In the genomic region with DNA sequence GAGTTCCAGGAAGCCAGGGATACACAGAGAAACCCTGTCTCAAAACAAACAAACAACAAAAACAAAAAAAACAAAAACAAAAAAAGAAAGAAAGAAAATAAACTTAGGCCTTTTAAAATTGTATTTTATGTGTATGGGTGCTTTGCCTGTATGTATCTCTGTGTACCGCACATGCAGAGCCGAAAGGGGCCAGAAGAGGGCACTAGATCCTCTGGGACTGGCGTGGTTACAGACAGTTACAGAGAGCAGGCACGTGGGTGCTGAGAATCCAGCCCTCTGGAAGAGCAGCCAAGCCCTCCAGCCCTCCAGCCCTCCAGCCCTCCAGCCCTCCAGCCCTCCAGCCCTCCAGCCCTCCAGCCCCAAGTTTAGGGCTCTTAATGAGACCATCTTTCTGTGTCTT, we compare ENCODE assay signal across 8 mouse cellular contexts. TPM values are rescaled to one million over a fixed set of nuclear protein-coding genes. Genes with fewer than 3 reads are reported as not detected.
DNase-seq lines count a peak whose midpoint lies in the region; ATAC-seq and TF ChIP-seq lines count a peak whose summit lies in the region.

No protein-coding gene starts in this region.

- H3K9ac ChIP-seq in neural tube, embryonic 15.5 days (replicated peaks), result no peak overlapping the region

- TF ChIP-seq CTCF in cortical plate, adult 2 months (IDR thresholded peaks at IDR 0.05; ENCODE audit: extremely low read depth, insufficient read depth, low read length), result peak; percentile 55

- TF ChIP-seq POLR2A in cortical plate, adult 2 months (IDR thresholded peaks at IDR 0.05; ENCODE audit: extremely low read depth, insufficient read depth, low read length), result no peak

- H3K36me3 ChIP-seq in neural tube, embryonic 15.5 days, result no peaks in the 10 kb centered on the region

- H3K4me2 ChIP-seq in neural tube, embryonic 15.5 days, result no peak overlapping the region

- no peak overlapping the region for H3K27ac ChIP-seq in neural tube, embryonic 15.5 days (replicated peaks)
- H3K27ac ChIP-seq in cortical plate, adult 2 months (ENCODE audit: insufficient read depth, low read length), result no peak overlapping the region

- no peak for ATAC-seq in neural tube, embryonic 15.5 days (ENCODE audit: low FRiP score)

- H3K4me3 ChIP-seq in neural tube, embryonic 15.5 days (replicated peaks), result no peak overlapping the region
- H3K4me3 ChIP-seq in cortical plate, adult 2 months (ENCODE audit: insufficient read depth, low read length), result no peak overlapping the region

- no peaks in the 10 kb centered on the region for H3K27me3 ChIP-seq in neural tube, embryonic 15.5 days (replicated peaks)

- peak; percentile 71 to 84 for DNase-seq in cerebellum, postnatal 14 days
- no peak for DNase-seq in cerebellum, adult 11-12 months
- DNase-seq in neural tube, embryonic 10.5 days (ENCODE audit: extremely low spot score, low spot score), result peak; percentile 56
- DNase-seq in lung, postnatal 10 days, result peak; percentile 49
- DNase-seq in right cerebral cortex, adult 2 months (ENCODE audit: low spot score in 2 of 2), result no peak
- no peak for DNase-seq in layer of hippocampus, postnatal 14 days (ENCODE audit: low spot score in 2 of 2)

- H3K9me3 ChIP-seq in neural tube, embryonic 15.5 days (replicated peaks), result no peaks in the 10 kb centered on the region

- no peaks in the 10 kb centered on the region for H3K4me1 ChIP-seq in neural tube, embryonic 15.5 days
- H3K4me1 ChIP-seq in cortical plate, adult 2 months (ENCODE audit: control insufficient read depth, insufficient read depth, low read length), result peaks cover 32% of the 10 kb centered on the region

- WGBS in neural tube, embryonic 15.5 days, result 24% methylated on average over 4 of the region's 4 CpGs

RNA-seq across cellular contexts. Expression of gene Zfyve28, which starts 16.5 kb away (rescaled TPM):
- polyA plus RNA-seq in neural tube, embryonic 15.5 days (2015; fragmentation: Nextera tagmentation; extraction: Ambion mirVana), result 6.3 and 7.5 TPM in 2 replicates
- 42.2 and 43.0 TPM in 2 replicates for polyA plus RNA-seq in cortical plate, adult 2 months (2012; rRNA removed)
- 10 to 100 TPM; 26.4 to 26.6 TPM for total RNA-seq in layer of hippocampus, postnatal 14 days (2021)

RNA-seq across cellular contexts. Expression of gene Cfap99, which starts 16.7 kb away (rescaled TPM):
- 0.08 TPM in 1 of 2 replicates, not detected in the other for polyA plus RNA-seq in neural tube, embryonic 15.5 days (2015; fragmentation: Nextera tagmentation; extraction: Ambion mirVana)
- 0.38 and 0.46 TPM in 2 replicates for polyA plus RNA-seq in cortical plate, adult 2 months (2012; rRNA removed)
- under 1 TPM; 0.39 to 0.41 TPM for total RNA-seq in layer of hippocampus, postnatal 14 days (2021)

Comparison
In these comparisons a context has a peak if more than half of its experiments do, and no peak if none do; other contexts are left out.
1. DNase-seq: peak in cerebellum, postnatal 14 days (2 of 2), neural tube, embryonic 10.5 days (single experiment) and lung, postnatal 10 days (single experiment); none in cerebellum, adult 11-12 months (single experiment), right cerebral cortex, adult 2 months (0 of 2) and layer of hippocampus, postnatal 14 days (0 of 2).